Mouse (Mus musculus): ENCODE measurements at regions not wholly inside any gene's neighbourhood (a gene's known extent, or its start where the extent isn't known, plus 50 kb on each side); places are given as distances from the start of the nearest gene placed in this dataset.
A peak's percentile ranks its signal among the peaks of the same experiment; 100 is the strongest.

GRCm38 (mm10) chr9:49927281-49927680, 128.6 kb upstream of the Ncam1 start:
- no peak overlapping the region for H3K27ac ChIP-seq (ENCODE audit: low read depth, low read length)
- H3K27me3 ChIP-seq (ENCODE audit: control insufficient read depth, insufficient read depth, low read length): no peaks in the 10 kb centered on the region
- no peak overlapping the region for H3K9ac ChIP-seq (ENCODE audit: low read length)
- H3K4me2 ChIP-seq (ENCODE audit: low read depth): no peak overlapping the region
- WGBS: 90% methylated on average over 1 of the region's 1 CpGs
- no peaks in the 10 kb centered on the region for H3K9me3 ChIP-seq (ENCODE audit: control insufficient read depth, low read length)
- H3K4me3 ChIP-seq (ENCODE audit: low read depth, low read length): no peak overlapping the region
- DNase-seq (ENCODE audit: low spot score) (no peak), ATAC-seq (ENCODE audit: insufficient read depth, low FRiP score, low TSS enrichment) (no peak)
- peaks cover 12% of the 10 kb centered on the region for H3K4me1 ChIP-seq (ENCODE audit: control insufficient read depth, insufficient read depth, low read length)
- H3K36me3 ChIP-seq (ENCODE audit: control insufficient read depth, insufficient read depth, low read length): no peaks in the 10 kb centered on the region

DNA sequence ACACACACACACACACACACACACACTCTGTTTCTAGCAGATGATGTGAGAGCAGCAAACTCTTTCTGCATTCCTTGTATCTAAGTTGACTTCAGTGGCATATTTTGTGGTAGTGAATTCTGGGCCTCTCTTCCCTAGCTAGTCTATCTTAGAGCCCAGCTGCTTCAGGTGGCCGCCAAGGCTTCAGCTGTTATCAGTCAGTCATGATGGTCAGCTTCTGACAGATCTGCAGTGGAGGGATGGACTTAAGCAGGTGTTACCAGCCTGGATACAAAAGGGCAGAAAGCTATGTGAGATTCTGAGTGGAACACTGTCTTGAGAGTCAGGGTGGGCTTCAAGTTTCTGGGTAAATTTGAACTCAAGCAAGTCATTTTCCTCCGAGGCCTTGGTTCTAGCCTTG, 127.1 kb upstream of the Ncam1 start:
- DNase-seq (ENCODE audit: low spot score) (no peak), ATAC-seq (ENCODE audit: insufficient read depth, low FRiP score, low TSS enrichment) (no peak)
- no peak overlapping the region for H3K4me3 ChIP-seq (ENCODE audit: low read depth, low read length)
- WGBS: 88% methylated on average over 2 of the region's 2 CpGs
- no peak overlapping the region for H3K9ac ChIP-seq (ENCODE audit: low read length)
- peaks cover 15% of the 10 kb centered on the region for H3K4me1 ChIP-seq (ENCODE audit: control insufficient read depth, insufficient read depth, low read length)
- H3K36me3 ChIP-seq (ENCODE audit: control insufficient read depth, insufficient read depth, low read length): no peaks in the 10 kb centered on the region
- no peak overlapping the region for H3K27ac ChIP-seq (ENCODE audit: low read depth, low read length)
- H3K9me3 ChIP-seq (ENCODE audit: control insufficient read depth, low read length): no peaks in the 10 kb centered on the region
- no peaks in the 10 kb centered on the region for H3K27me3 ChIP-seq (ENCODE audit: control insufficient read depth, insufficient read depth, low read length)
- H3K4me2 ChIP-seq (ENCODE audit: low read depth): no peak overlapping the region

- no peak overlapping the region for H3K4me3 ChIP-seq (ENCODE audit: low read depth, low read length)
- no peaks in the 10 kb centered on the region for H3K27me3 ChIP-seq (ENCODE audit: control insufficient read depth, insufficient read depth, low read length)
- no peaks in the 10 kb centered on the region for H3K9me3 ChIP-seq (ENCODE audit: control insufficient read depth, low read length)
- ATAC-seq (ENCODE audit: insufficient read depth, low FRiP score, low TSS enrichment) (no peak), DNase-seq (ENCODE audit: low spot score) (no peak)
- no peak overlapping the region for H3K27ac ChIP-seq (ENCODE audit: low read depth, low read length)
- no peak overlapping the region for H3K9ac ChIP-seq (ENCODE audit: low read length)
- peaks cover 15% of the 10 kb centered on the region for H3K4me1 ChIP-seq (ENCODE audit: control insufficient read depth, insufficient read depth, low read length)
- H3K4me2 ChIP-seq (ENCODE audit: low read depth): no peak overlapping the region
- WGBS: 44% methylated on average over 4 of the region's 4 CpGs
- H3K36me3 ChIP-seq (ENCODE audit: control insufficient read depth, insufficient read depth, low read length): no peaks in the 10 kb centered on the region
Measured at GRCm38 (mm10) chr9:49923981-49924501, 125.3 kb upstream of the Ncam1 start.

GRCm38 (mm10) chr9:49922770-49923169, 124.0 kb upstream of the Ncam1 start:
- Histone ChIP-seq H3K9ac (ENCODE audit: low read length) (no peak overlapping the region), H3K4me1 (ENCODE audit: control insufficient read depth, insufficient read depth, low read length) (peaks cover 15% of the 10 kb centered on the region), H3K27ac (ENCODE audit: low read depth, low read length) (peak overlapping the region; percentile 24; the same call in 1 of the 2 replicates), H3K36me3 (ENCODE audit: control insufficient read depth, insufficient read depth, low read length) (no peaks in the 10 kb centered on the region), H3K27me3 (ENCODE audit: control insufficient read depth, insufficient read depth, low read length) (no peaks in the 10 kb centered on the region), H3K4me3 (ENCODE audit: low read depth, low read length) (no peak overlapping the region), H3K4me2 (ENCODE audit: low read depth) (peak overlapping the region; percentile 1; the same call in 1 of the 2 replicates), H3K9me3 (ENCODE audit: control insufficient read depth, low read length) (no peaks in the 10 kb centered on the region)
- 14% methylated on average over 3 of the region's 3 CpGs for WGBS
- DNase-seq (ENCODE audit: low spot score) (peak; percentile 20), ATAC-seq (ENCODE audit: insufficient read depth, low FRiP score, low TSS enrichment) (peak; percentile 20; the same call in 1 of the 2 replicates)

DNA sequence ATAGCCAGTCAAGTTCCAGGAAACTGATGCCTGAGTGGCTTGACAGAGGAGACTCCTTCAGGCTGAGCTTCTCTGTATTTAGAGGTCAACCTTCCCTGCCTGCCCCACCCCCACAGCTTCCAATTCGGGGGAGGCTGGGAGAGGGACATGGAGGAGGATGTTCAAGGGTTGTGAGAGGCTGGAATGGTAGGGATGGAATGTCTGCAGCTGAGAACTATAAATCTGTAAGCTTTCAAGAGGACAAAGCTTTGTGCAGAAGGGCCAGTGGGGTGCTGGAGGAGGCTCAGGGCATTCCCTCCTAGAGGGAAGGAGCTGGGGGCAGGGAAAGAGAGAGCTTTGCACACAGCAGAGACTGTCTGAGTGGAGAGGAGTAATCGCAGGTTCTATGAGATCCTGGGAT, 123.4 kb upstream of the Ncam1 start:
- peaks cover 15% of the 10 kb centered on the region for H3K4me1 ChIP-seq (ENCODE audit: control insufficient read depth, insufficient read depth, low read length)
- H3K9me3 ChIP-seq (ENCODE audit: control insufficient read depth, low read length): no peaks in the 10 kb centered on the region
- no peaks in the 10 kb centered on the region for H3K36me3 ChIP-seq (ENCODE audit: control insufficient read depth, insufficient read depth, low read length)
- H3K27ac ChIP-seq (ENCODE audit: low read depth, low read length): no peak overlapping the region
- peak; percentile 58 for DNase-seq (ENCODE audit: low spot score)
- no peak overlapping the region; the same call in 1 of the 2 replicates for H3K9ac ChIP-seq (ENCODE audit: low read length)
- peak; percentile 72; the same call in 1 of the 2 replicates for ATAC-seq (ENCODE audit: insufficient read depth, low FRiP score, low TSS enrichment)
- H3K4me2 ChIP-seq (ENCODE audit: low read depth): peak overlapping the region; percentile 1; the same call in 1 of the 2 replicates
- H3K27me3 ChIP-seq (ENCODE audit: control insufficient read depth, insufficient read depth, low read length): no peaks in the 10 kb centered on the region
- 4% methylated on average over 2 of the region's 2 CpGs for WGBS
- no peak overlapping the region for H3K4me3 ChIP-seq (ENCODE audit: low read depth, low read length)

GRCm38 (mm10) chr9:49921306-49921705, 122.6 kb upstream of the Ncam1 start:
- Histone ChIP-seq H3K9me3 (ENCODE audit: control insufficient read depth, low read length) (no peaks in the 10 kb centered on the region), H3K36me3 (ENCODE audit: control insufficient read depth, insufficient read depth, low read length) (no peaks in the 10 kb centered on the region), H3K4me3 (ENCODE audit: low read depth, low read length) (no peak overlapping the region), H3K9ac (ENCODE audit: low read length) (no peak overlapping the region), H3K4me2 (ENCODE audit: low read depth) (no peak overlapping the region), H3K27ac (ENCODE audit: low read depth, low read length) (no peak overlapping the region), H3K27me3 (ENCODE audit: control insufficient read depth, insufficient read depth, low read length) (no peaks in the 10 kb centered on the region), H3K4me1 (ENCODE audit: control insufficient read depth, insufficient read depth, low read length) (peaks cover 15% of the 10 kb centered on the region)
- ATAC-seq (ENCODE audit: insufficient read depth, low FRiP score, low TSS enrichment) (no peak), DNase-seq (ENCODE audit: low spot score) (no peak)
- 83% methylated on average over 3 of the region's 3 CpGs for WGBS

GRCm38 (mm10) chr9:49915046-49915719, 116.5 kb upstream of the Ncam1 start:
- Histone ChIP-seq H3K27me3 (ENCODE audit: control insufficient read depth, insufficient read depth, low read length) (no peaks in the 10 kb centered on the region), H3K4me3 (ENCODE audit: low read depth, low read length) (no peak overlapping the region), H3K27ac (ENCODE audit: low read depth, low read length) (no peak overlapping the region), H3K9me3 (ENCODE audit: control insufficient read depth, low read length) (no peaks in the 10 kb centered on the region), H3K4me2 (ENCODE audit: low read depth) (no peak overlapping the region), H3K4me1 (ENCODE audit: control insufficient read depth, insufficient read depth, low read length) (peaks cover 3% of the 10 kb centered on the region; the same call in 1 of the 2 replicates), H3K9ac (ENCODE audit: low read length) (no peak overlapping the region), H3K36me3 (ENCODE audit: control insufficient read depth, insufficient read depth, low read length) (no peaks in the 10 kb centered on the region)
- 77% methylated on average over 4 of the region's 4 CpGs for WGBS
- ATAC-seq (ENCODE audit: insufficient read depth, low FRiP score, low TSS enrichment) (no peak), DNase-seq (ENCODE audit: low spot score) (no peak)

GRCm38 (mm10) chr9:49913677-49914076, 115.0 kb upstream of the Ncam1 start:
- 85% methylated on average over 4 of the region's 4 CpGs for WGBS
- DNase-seq (ENCODE audit: low spot score) (no peak), ATAC-seq (ENCODE audit: insufficient read depth, low FRiP score, low TSS enrichment) (no peak)
- peaks cover 3% of the 10 kb centered on the region; the same call in 1 of the 2 replicates for H3K4me1 ChIP-seq (ENCODE audit: control insufficient read depth, insufficient read depth, low read length)
- H3K27ac ChIP-seq (ENCODE audit: low read depth, low read length): no peak overlapping the region
- H3K4me2 ChIP-seq (ENCODE audit: low read depth): no peak overlapping the region
- no peak overlapping the region for H3K9ac ChIP-seq (ENCODE audit: low read length)
- no peaks in the 10 kb centered on the region for H3K27me3 ChIP-seq (ENCODE audit: control insufficient read depth, insufficient read depth, low read length)
- H3K9me3 ChIP-seq (ENCODE audit: control insufficient read depth, low read length): no peaks in the 10 kb centered on the region
- H3K36me3 ChIP-seq (ENCODE audit: control insufficient read depth, insufficient read depth, low read length): no peaks in the 10 kb centered on the region
- no peak overlapping the region for H3K4me3 ChIP-seq (ENCODE audit: low read depth, low read length)

GRCm38 (mm10) chr9:49912306-49912705, 113.6 kb upstream of the Ncam1 start:
- H3K4me1 ChIP-seq (ENCODE audit: control insufficient read depth, insufficient read depth, low read length): peaks cover 3% of the 10 kb centered on the region; the same call in 1 of the 2 replicates
- DNase-seq (ENCODE audit: low spot score): no peak
- no peaks in the 10 kb centered on the region for H3K36me3 ChIP-seq (ENCODE audit: control insufficient read depth, insufficient read depth, low read length)
- H3K27ac ChIP-seq (ENCODE audit: low read depth, low read length): no peak overlapping the region
- H3K27me3 ChIP-seq (ENCODE audit: control insufficient read depth, insufficient read depth, low read length): no peaks in the 10 kb centered on the region
- H3K4me3 ChIP-seq (ENCODE audit: low read depth, low read length): no peak overlapping the region
- H3K9ac ChIP-seq (ENCODE audit: low read length): no peak overlapping the region
- ATAC-seq (ENCODE audit: insufficient read depth, low FRiP score, low TSS enrichment): no peak
- H3K4me2 ChIP-seq (ENCODE audit: low read depth): no peak overlapping the region
- no peaks in the 10 kb centered on the region for H3K9me3 ChIP-seq (ENCODE audit: control insufficient read depth, low read length)
- 70% methylated on average over 1 of the region's 1 CpGs for WGBS

Data from neural tube, embryonic 11.5 days (tissue).